Mouse (Mus musculus): ENCODE results near the gene Gm8127. TPM values are rescaled to one million over a fixed set of nuclear protein-coding genes. Genes with fewer than 3 reads are reported as not detected.

Gm8127 gene
- total and polyA plus RNA-seq, 3 experiments = not detected

Other genes with a start within 250 kb of the Gm8127 start
- gene Gm8094, start 217.2 kb downstream of the Gm8127 start, total RNA-seq (2012; rRNA removed) = not detected in 2 replicates
- gene Gm8094, start 217.2 kb downstream of the Gm8127 start, total RNA-seq (2014; rRNA removed) = not detected in 2 replicates
- not detected in 2 replicates for gene Gm8094, start 217.2 kb downstream of the Gm8127 start, polyA plus RNA-seq (2012; ENCODE audit: insufficient read length, low read depth)
- not detected in 2 replicates for gene Gm8104, start 193.2 kb downstream of the Gm8127 start, total RNA-seq (2012; rRNA removed)
- gene Gm8104, start 193.2 kb downstream of the Gm8127 start, total RNA-seq (2014; rRNA removed) = not detected in 2 replicates
- not detected in 2 replicates for gene Gm8104, start 193.2 kb downstream of the Gm8127 start, polyA plus RNA-seq (2012; ENCODE audit: insufficient read length, low read depth)
- gene Gm7233, start 114.0 kb downstream of the Gm8127 start, total RNA-seq (2012; rRNA removed) = not detected in 2 replicates
- not detected in 2 replicates for gene Gm7233, start 114.0 kb downstream of the Gm8127 start, total RNA-seq (2014; rRNA removed)
- not detected in 2 replicates for gene Gm7233, start 114.0 kb downstream of the Gm8127 start, polyA plus RNA-seq (2012; ENCODE audit: insufficient read length, low read depth)
- gene Gm8122, start 58.5 kb downstream of the Gm8127 start, total RNA-seq (2012; rRNA removed) = not detected in 2 replicates
- not detected in 2 replicates for gene Gm8122, start 58.5 kb downstream of the Gm8127 start, total RNA-seq (2014; rRNA removed)
- gene Gm8122, start 58.5 kb downstream of the Gm8127 start, polyA plus RNA-seq (2012; ENCODE audit: insufficient read length, low read depth) = not detected in 2 replicates
- 0.08 TPM in 1 of 2 replicates, not detected in the other for gene Gm8126, start 35.2 kb downstream of the Gm8127 start, total RNA-seq (2012; rRNA removed)
- 0.12 TPM in 1 of 2 replicates, not detected in the other for gene Gm8126, start 35.2 kb downstream of the Gm8127 start, total RNA-seq (2014; rRNA removed)
- not detected in 2 replicates for gene Gm8126, start 35.2 kb downstream of the Gm8127 start, polyA plus RNA-seq (2012; ENCODE audit: insufficient read length, low read depth)
- 4.5 and 7.7 TPM in 2 replicates for gene Gm9732, start 18.8 kb downstream of the Gm8127 start, total RNA-seq (2012; rRNA removed)
- 9.9 and 12.8 TPM in 2 replicates for gene Gm9732, start 18.8 kb downstream of the Gm8127 start, total RNA-seq (2014; rRNA removed)
- gene Gm9732, start 18.8 kb downstream of the Gm8127 start, polyA plus RNA-seq (2012; ENCODE audit: insufficient read length, low read depth) = 4.3 and 4.6 TPM in 2 replicates
- not detected in 2 replicates for gene 1700001F09Rik, start 54.0 kb upstream of the Gm8127 start, total RNA-seq (2012; rRNA removed)
- gene 1700001F09Rik, start 54.0 kb upstream of the Gm8127 start, total RNA-seq (2014; rRNA removed) = not detected in 2 replicates
- not detected in 2 replicates for gene 1700001F09Rik, start 54.0 kb upstream of the Gm8127 start, polyA plus RNA-seq (2012; ENCODE audit: insufficient read length, low read depth)
- gene Gm8138, start 122.5 kb upstream of the Gm8127 start, total RNA-seq (2012; rRNA removed) = not detected in 2 replicates
- not detected in 2 replicates for gene Gm8138, start 122.5 kb upstream of the Gm8127 start, total RNA-seq (2014; rRNA removed)
- gene Gm8138, start 122.5 kb upstream of the Gm8127 start, polyA plus RNA-seq (2012; ENCODE audit: insufficient read length, low read depth) = not detected in 2 replicates
- gene Gm5799, start 249.7 kb upstream of the Gm8127 start, total RNA-seq (2012; rRNA removed) = not detected in 2 replicates
- gene Gm5799, start 249.7 kb upstream of the Gm8127 start, total RNA-seq (2014; rRNA removed) = not detected in 2 replicates
- not detected in 2 replicates for gene Gm5799, start 249.7 kb upstream of the Gm8127 start, polyA plus RNA-seq (2012; ENCODE audit: insufficient read length, low read depth)